ENCODE assay signal across 8 mouse cellular contexts in the genomic region with DNA sequence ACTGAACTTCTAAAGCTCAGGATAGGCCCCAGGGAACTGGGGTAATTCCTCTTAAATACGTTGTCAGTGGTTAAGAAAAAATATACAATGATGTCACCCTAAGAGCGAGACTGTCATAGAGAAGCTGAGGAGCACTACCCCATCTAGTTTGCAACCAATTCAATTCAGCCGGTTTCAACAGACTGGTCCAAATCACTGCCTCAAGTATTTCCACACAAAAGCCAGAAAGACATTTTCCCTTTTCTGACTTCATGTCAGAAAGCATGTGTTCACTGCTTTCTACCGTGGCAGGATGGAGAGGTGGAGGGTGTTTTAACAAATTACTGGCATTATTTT. TPM values are rescaled to one million over a fixed set of nuclear protein-coding genes. Genes with fewer than 3 reads are reported as not detected.
A peak's percentile ranks its signal among the peaks of the same experiment; 100 is the strongest.
DNase-seq lines count a peak whose midpoint lies in the region; ATAC-seq and TF ChIP-seq lines count a peak whose summit lies in the region.

No protein-coding gene starts in this region.

- no peak for TF ChIP-seq CTCF in layer of hippocampus, adult 2 months (conservative IDR thresholded peaks at IDR 0.05)

- peak overlapping the region; percentile 96 for H3K27ac ChIP-seq in layer of hippocampus, adult 2 months
- H3K27ac ChIP-seq in intestine, embryonic 16.5 days (ENCODE audit: low read length): peak overlapping the region; percentile 81; the same call in 1 of the 2 replicates
- H3K27ac ChIP-seq in neural tube, embryonic 12.5 days: no peak overlapping the region

- 4% methylated on average over 4 of the region's 4 CpGs for WGBS in intestine, embryonic 16.5 days
- WGBS in neural tube, embryonic 12.5 days: 11% methylated on average over 4 of the region's 4 CpGs

- peak overlapping the region; percentile 70 for H3K4me3 ChIP-seq in layer of hippocampus, adult 2 months
- H3K4me3 ChIP-seq in intestine, embryonic 16.5 days (ENCODE audit: low read length): peak overlapping the region; percentile 74
- H3K4me3 ChIP-seq in neural tube, embryonic 12.5 days: peak overlapping the region; percentile 90

- peak overlapping the region; percentile 77 for H3K4me2 ChIP-seq in intestine, embryonic 16.5 days (ENCODE audit: low read depth, low read length)
- peak overlapping the region; percentile 68 for H3K4me2 ChIP-seq in neural tube, embryonic 12.5 days (replicated peaks)

- no peaks in the 10 kb centered on the region for H3K9me3 ChIP-seq in intestine, embryonic 16.5 days (ENCODE audit: control insufficient read depth, low read length)
- H3K9me3 ChIP-seq in neural tube, embryonic 12.5 days: no peaks in the 10 kb centered on the region

- no peak for DNase-seq in layer of hippocampus, adult 2 months (ENCODE audit: low spot score in 2 of 2)
- no peak for DNase-seq in layer of hippocampus, adult 11-12 months (ENCODE audit: low spot score)
- no peak for DNase-seq in layer of hippocampus, postnatal 36 days
- no peak for DNase-seq in frontal cortex, postnatal 10 days (ENCODE audit: low spot score in 2 of 2)
- DNase-seq in left cerebral cortex, adult 18-20 months (ENCODE audit: low spot score in 2 of 2): no peak

- no peaks in the 10 kb centered on the region for H3K27me3 ChIP-seq in intestine, embryonic 16.5 days (replicated peaks; ENCODE audit: control insufficient read depth, insufficient read depth, low read length)
- no peaks in the 10 kb centered on the region for H3K27me3 ChIP-seq in neural tube, embryonic 12.5 days (replicated peaks)

- H3K9ac ChIP-seq in intestine, embryonic 16.5 days (ENCODE audit: low read depth, low read length): peak overlapping the region; percentile 92
- H3K9ac ChIP-seq in neural tube, embryonic 12.5 days: peak overlapping the region; percentile 97

- peaks cover 12% of the 10 kb centered on the region; the same call in 1 of the 2 replicates for H3K4me1 ChIP-seq in intestine, embryonic 16.5 days (ENCODE audit: control insufficient read depth, insufficient read depth, low read length)
- H3K4me1 ChIP-seq in neural tube, embryonic 12.5 days: peaks cover 22% of the 10 kb centered on the region

- ATAC-seq in common myeloid progenitor, adult 5-6 weeks (replicated peaks; ENCODE audit: low read depth, poor library complexity, severe bottlenecking): 0 out of 2 replicates have a peak, but pooled peaks have one; percentile 8
- ATAC-seq in intestine, embryonic 16.5 days: no peak
- ATAC-seq in neural tube, embryonic 12.5 days (ENCODE audit: low FRiP score, low read depth): peak; percentile 19; the same call in 1 of the 2 replicates

- no peaks in the 10 kb centered on the region for H3K36me3 ChIP-seq in intestine, embryonic 16.5 days (ENCODE audit: control insufficient read depth, insufficient read depth, low read length)
- H3K36me3 ChIP-seq in neural tube, embryonic 12.5 days: no peaks in the 10 kb centered on the region

RNA-seq across cellular contexts. Expression of a gene that starts 1.2 kb away (rescaled TPM):
- total RNA-seq in layer of hippocampus, adult 2 months (2021): 100 to 1,000 TPM; 105 to 108 TPM
- 65.5 and 70.2 TPM in 2 replicates for total RNA-seq in common myeloid progenitor, adult 5-6 weeks (2017)
- polyA plus RNA-seq in intestine, embryonic 16.5 days (2015; fragmentation: Nextera tagmentation; extraction: Ambion mirVana): 43.6 and 46.9 TPM in 2 replicates
- 257 and 259 TPM in 2 replicates for polyA plus RNA-seq in neural tube, embryonic 12.5 days (2016; fragmentation: Nextera tagmentation; extraction: Ambion mirVana)
- total RNA-seq in layer of hippocampus, postnatal 36 days (2021): 100 to 1,000 TPM; 101 to 107 TPM
- 10 to 100 TPM; 81.9 to 90.5 TPM for total RNA-seq in left cerebral cortex, adult 18-20 months (2021)

RNA-seq across cellular contexts. Expression of a gene that starts 14.2 kb away (rescaled TPM):
- 10 to 100 TPM; 11.2 to 16.0 TPM for total RNA-seq in layer of hippocampus, adult 2 months (2021)
- not detected in 2 replicates for total RNA-seq in common myeloid progenitor, adult 5-6 weeks (2017)
- 0.17 TPM in 1 of 2 replicates, not detected in the other for polyA plus RNA-seq in intestine, embryonic 16.5 days (2015; fragmentation: Nextera tagmentation; extraction: Ambion mirVana)
- 0.59 and 1.0 TPM in 2 replicates for polyA plus RNA-seq in neural tube, embryonic 12.5 days (2016; fragmentation: Nextera tagmentation; extraction: Ambion mirVana)
- total RNA-seq in layer of hippocampus, postnatal 36 days (2021): 10 to 100 TPM; 11.7 to 14.9 TPM
- 10 to 100 TPM in 1 of 2 experiments, 1 to 10 TPM in 1; 10.0 to 13.8 TPM for total RNA-seq in left cerebral cortex, adult 18-20 months (2021)

RNA-seq across cellular contexts. Expression of a gene that starts 30.0 kb away (rescaled TPM):
- under 1 TPM in 1 of 2 experiments, not detected in 1; 0.08 TPM for total RNA-seq in layer of hippocampus, adult 2 months (2021)
- total RNA-seq in common myeloid progenitor, adult 5-6 weeks (2017): under 0.01 TPM in 1 of 2 replicates, not detected in the other
- polyA plus RNA-seq in intestine, embryonic 16.5 days (2015; fragmentation: Nextera tagmentation; extraction: Ambion mirVana): not detected in 2 replicates
- 0.04 and 0.10 TPM in 2 replicates for polyA plus RNA-seq in neural tube, embryonic 12.5 days (2016; fragmentation: Nextera tagmentation; extraction: Ambion mirVana)
- under 1 TPM in 1 of 2 experiments, not detected in 1; 0.17 TPM for total RNA-seq in layer of hippocampus, postnatal 36 days (2021)
- total RNA-seq in left cerebral cortex, adult 18-20 months (2021): under 1 TPM in 1 of 2 experiments, not detected in 1; 0.09 TPM

RNA-seq across cellular contexts. Expression of a gene that starts 54.3 kb away (rescaled TPM):
- total RNA-seq in layer of hippocampus, adult 2 months (2021): under 1 TPM; 0.47 to 0.61 TPM
- 2.6 and 3.0 TPM in 2 replicates for total RNA-seq in common myeloid progenitor, adult 5-6 weeks (2017)
- 1.2 and 1.3 TPM in 2 replicates for polyA plus RNA-seq in intestine, embryonic 16.5 days (2015; fragmentation: Nextera tagmentation; extraction: Ambion mirVana)
- 3.2 and 4.9 TPM in 2 replicates for polyA plus RNA-seq in neural tube, embryonic 12.5 days (2016; fragmentation: Nextera tagmentation; extraction: Ambion mirVana)
- 1 to 10 TPM; 1.1 to 1.3 TPM for total RNA-seq in layer of hippocampus, postnatal 36 days (2021)
- under 1 TPM; 0.42 to 0.49 TPM for total RNA-seq in left cerebral cortex, adult 18-20 months (2021)

Comparison
In these comparisons a context has a peak if more than half of its experiments do, and no peak if none do; other contexts are left out.
1. RNA of a gene that starts 14.2 kb away (total RNA-seq): 11.2 to 16.0 TPM in layer of hippocampus, adult 2 months, 11.7 to 14.9 TPM in layer of hippocampus, postnatal 36 days and 10.0 to 13.8 TPM in left cerebral cortex, adult 18-20 months; not detected in common myeloid progenitor, adult 5-6 weeks; every median in the first group is over 10 times any median in the second.
2. Peak in every context shown above with its lines, with median percentiles within 50 percentile points of each other: H3K4me3 ChIP-seq.